Mouse (Mus musculus) hindbrain, embryonic 16.5 days (tissue): ENCODE measurements around the gene Napsa. TPM values are rescaled to one million over a fixed set of nuclear protein-coding genes. Genes with fewer than 3 reads are reported as not detected.

ENCODE experiments used
- ATAC-seq: fragments of 200-750 bp; cut with Nextera tagmentation; 2 replicates; pipeline ENCODE4 v1.8.0; 2017; ENCODE audit warnings: moderate TSS enrichment, moderate library complexity
- H3K27ac ChIP-seq: fragments of 300-500 bp; sonication (generic); 2 replicates; pipeline ENCODE4 v1.5.1; 2014; ENCODE audit warnings: low read depth, mild to moderate bottlenecking, control low read depth, low read length, moderate library complexity
- H3K27me3 ChIP-seq: fragments of 300-500 bp; sonication (generic); replicated peaks from 2 replicates; pipeline ENCODE4 v1.6.1; 2014; ENCODE audit warnings: low read length; ENCODE audit not compliant: control insufficient read depth, insufficient read depth
- H3K36me3 ChIP-seq: fragments of 300-500 bp; sonication (generic); 2 replicates; pipeline ENCODE4 v1.6.1; 2014; ENCODE audit warnings: mild to moderate bottlenecking, low read length, moderate library complexity, mixed read lengths; ENCODE audit not compliant: control insufficient read depth, insufficient read depth
- H3K4me1 ChIP-seq: fragments of 300-500 bp; sonication (generic); 2 replicates; pipeline ENCODE4 v1.6.1; 2014; ENCODE audit warnings: low read depth, low read length; ENCODE audit not compliant: control insufficient read depth, insufficient read depth
- H3K4me2 ChIP-seq: fragments of 300-500 bp; sonication (generic); 2 replicates; pipeline ENCODE4 v1.6.1; 2014; ENCODE audit warnings: mild to moderate bottlenecking, low read length, control low read depth, moderate library complexity
- H3K4me3 ChIP-seq: fragments of 300-500 bp; sonication (generic); 2 replicates; pipeline ENCODE4 v1.5.1; 2014; ENCODE audit warnings: mild to moderate bottlenecking, low read length, control low read depth, moderate library complexity
- H3K9ac ChIP-seq: fragments of 300-500 bp; sonication (generic); 2 replicates; pipeline ENCODE4 v1.6.1; 2014; ENCODE audit warnings: low read depth, mild to moderate bottlenecking, control low read depth, low read length, moderate library complexity
- H3K9me3 ChIP-seq: fragments of 300-500 bp; sonication (generic); 2 replicates; pipeline ENCODE4 v1.6.1; 2014; ENCODE audit warnings: mild to moderate bottlenecking, low read length, moderate library complexity; ENCODE audit not compliant: control insufficient read depth
- WGBS: fragments of 180-500 bp; shearing (Covaris S2); extraction: QIAGEN DNeasy Blood & Tissue Kit; methylation state at CpG from one replicate; pipeline ENCODE4 v1.1.7; 2014; 5-methylcytosine and 5-hydroxymethylcytosine counted together
- polyA plus RNA-seq: library from polyadenylated mRNA; unstranded; fragments of >200 nt; fragmentation: Nextera tagmentation; extraction: Ambion mirVana; gene quantifications from 2 replicates; pipeline ENCODE4 v1.2.1, GENCODE M21; 2015

Gene Napsa
- polyA plus RNA-seq, 1 experiment from 2014 or later, result 1.6 TPM

DNA sequence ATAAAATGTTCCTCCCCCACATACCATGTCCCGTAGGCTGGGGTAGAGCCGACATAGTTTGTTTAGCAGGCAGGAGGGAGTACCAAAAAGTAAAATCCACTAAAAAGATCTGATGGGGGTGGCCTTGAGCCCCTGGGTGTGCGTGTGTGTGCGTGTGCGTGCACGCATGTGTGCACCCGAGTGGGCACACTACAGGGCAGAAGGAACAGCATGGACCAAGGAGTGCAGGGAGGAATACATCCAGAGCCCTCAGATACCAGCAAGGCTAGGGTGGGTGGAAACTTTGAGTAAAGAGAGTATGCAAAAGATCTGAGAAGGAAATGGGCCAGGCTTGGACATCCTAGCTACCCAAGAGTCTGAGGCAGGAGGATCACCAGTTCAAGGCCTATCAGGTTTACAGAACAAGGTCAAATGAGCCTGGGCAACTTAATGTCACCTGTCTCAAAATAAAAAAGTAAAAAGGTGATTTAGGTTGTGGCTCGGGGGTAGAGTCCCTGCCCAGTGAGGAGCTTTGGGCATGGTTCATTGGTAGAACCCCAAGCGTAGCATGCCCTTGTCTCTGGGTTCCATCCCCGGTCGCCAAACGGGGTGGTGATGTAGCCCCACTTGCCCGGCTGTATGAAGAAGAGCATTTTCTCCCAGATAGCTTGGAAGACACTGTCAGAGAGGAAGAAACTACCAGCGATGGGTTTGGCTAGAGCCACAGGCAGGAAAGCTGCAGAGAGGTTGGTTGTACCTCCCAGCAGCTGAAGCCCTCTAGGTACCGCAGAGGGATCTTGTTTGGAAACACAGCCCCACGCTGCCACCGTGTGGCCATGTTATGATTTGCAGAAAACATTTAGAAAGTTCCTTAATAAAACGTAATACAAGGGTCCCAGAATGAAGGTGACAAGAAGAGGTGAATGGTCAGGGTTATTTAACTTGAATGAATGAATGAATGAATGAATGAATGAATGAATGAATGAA is 11.5 kb upstream of the Napsa start:
- Histone ChIP-seq H3K4me1 (peaks cover 2% of the 10 kb centered on the region; the same call in 1 of the 2 replicates), H3K4me3 (no peak overlapping the region), H3K9me3 (no peaks in the 10 kb centered on the region), H3K9ac (no peak overlapping the region), H3K36me3 (no peaks in the 10 kb centered on the region), H3K27me3 (no peaks in the 10 kb centered on the region), H3K27ac (no peak overlapping the region), H3K4me2 (0 out of 2 replicates have a peak overlapping the region, but pooled peaks have one; percentile 13)
- WGBS, result 55% methylated on average over 18 of the region's 18 CpGs
- ATAC-seq, result peak; percentile 82

DNA sequence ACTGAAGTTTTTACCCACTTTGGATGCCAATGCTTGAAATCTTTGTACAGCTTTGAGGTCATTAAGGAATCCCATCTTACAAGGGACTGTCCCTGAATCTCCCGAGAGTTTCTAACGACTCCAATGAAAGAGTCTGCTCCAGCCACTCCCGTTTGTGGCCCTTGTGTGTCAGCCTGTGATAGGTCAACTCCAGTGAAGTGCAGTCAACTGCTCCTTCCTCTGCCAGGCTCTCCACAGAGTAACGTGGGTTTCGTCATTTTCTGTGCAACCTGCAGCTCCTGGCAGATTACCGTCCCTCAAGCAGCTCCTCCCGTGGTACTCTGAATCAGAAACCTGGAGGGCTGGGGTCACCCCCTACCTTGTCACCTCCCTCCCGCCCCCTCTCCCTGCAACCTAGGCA is 8.9 kb upstream of the Napsa start:
- H3K4me2 ChIP-seq, result no peak overlapping the region
- no peak overlapping the region for H3K4me3 ChIP-seq
- 61% methylated on average over 8 of the region's 8 CpGs for WGBS
- no peak overlapping the region for H3K9ac ChIP-seq
- H3K27me3 ChIP-seq, result no peaks in the 10 kb centered on the region
- no peaks in the 10 kb centered on the region for H3K9me3 ChIP-seq
- no peak overlapping the region for H3K27ac ChIP-seq
- no peaks in the 10 kb centered on the region for H3K36me3 ChIP-seq
- H3K4me1 ChIP-seq, result peaks cover 2% of the 10 kb centered on the region; the same call in 1 of the 2 replicates
- ATAC-seq, result no peak

DNA sequence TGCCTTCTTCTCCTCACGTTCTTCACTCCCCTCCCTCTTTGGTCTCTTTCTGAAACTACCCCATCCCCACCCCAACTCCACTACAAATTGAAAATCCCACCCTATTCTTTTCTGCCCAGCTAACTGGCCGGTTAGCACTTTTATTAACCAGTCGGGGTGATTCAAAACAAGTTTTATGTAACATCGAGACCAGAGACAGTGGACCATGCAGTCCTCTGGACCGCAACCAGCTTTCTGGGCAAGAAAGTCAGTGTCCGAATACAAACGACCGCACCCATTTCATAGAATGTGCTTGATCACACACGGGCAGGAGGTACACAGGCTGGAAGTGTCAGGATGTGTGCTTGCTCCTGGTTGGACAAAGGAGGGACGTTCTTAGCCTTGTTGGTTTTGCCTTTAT is 7.7 kb upstream of the Napsa start:
- H3K9me3 ChIP-seq, result no peaks in the 10 kb centered on the region
- no peak overlapping the region for H3K4me3 ChIP-seq
- no peaks in the 10 kb centered on the region for H3K27me3 ChIP-seq
- ATAC-seq, result no peak
- H3K4me1 ChIP-seq, result peaks cover 2% of the 10 kb centered on the region; the same call in 1 of the 2 replicates
- H3K4me2 ChIP-seq, result no peak overlapping the region
- H3K36me3 ChIP-seq, result no peaks in the 10 kb centered on the region
- WGBS, result 86% methylated on average over 10 of the region's 10 CpGs
- H3K27ac ChIP-seq, result no peak overlapping the region
- H3K9ac ChIP-seq, result no peak overlapping the region

DNA sequence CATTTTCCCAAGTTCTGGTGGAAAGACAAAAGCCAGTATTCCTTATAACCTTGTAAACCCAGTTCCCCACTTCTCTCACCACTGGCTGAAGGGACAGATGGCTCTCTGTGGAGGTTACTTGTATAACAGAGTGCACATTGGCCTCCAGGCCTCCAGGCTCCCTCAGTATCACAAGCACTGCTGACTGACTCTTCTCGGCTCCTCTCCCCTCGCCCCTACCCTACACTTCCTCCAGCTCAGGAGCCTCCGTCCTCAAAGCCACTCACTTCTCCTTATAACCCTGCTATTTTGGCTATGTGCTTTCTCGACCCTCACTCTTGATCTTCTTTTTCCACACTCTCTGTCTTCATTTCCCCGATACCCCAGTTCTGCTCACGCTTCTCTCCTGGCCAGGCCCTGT is 6.8 kb upstream of the Napsa start:
- ATAC-seq, result no peak
- no peak overlapping the region for H3K4me2 ChIP-seq
- H3K9me3 ChIP-seq, result no peaks in the 10 kb centered on the region
- H3K4me3 ChIP-seq, result no peak overlapping the region
- H3K27ac ChIP-seq, result no peak overlapping the region
- no peaks in the 10 kb centered on the region for H3K27me3 ChIP-seq
- WGBS, result 79% methylated on average over 6 of the region's 6 CpGs
- H3K36me3 ChIP-seq, result no peaks in the 10 kb centered on the region
- H3K9ac ChIP-seq, result no peak overlapping the region
- peaks cover 2% of the 10 kb centered on the region; the same call in 1 of the 2 replicates for H3K4me1 ChIP-seq

DNA sequence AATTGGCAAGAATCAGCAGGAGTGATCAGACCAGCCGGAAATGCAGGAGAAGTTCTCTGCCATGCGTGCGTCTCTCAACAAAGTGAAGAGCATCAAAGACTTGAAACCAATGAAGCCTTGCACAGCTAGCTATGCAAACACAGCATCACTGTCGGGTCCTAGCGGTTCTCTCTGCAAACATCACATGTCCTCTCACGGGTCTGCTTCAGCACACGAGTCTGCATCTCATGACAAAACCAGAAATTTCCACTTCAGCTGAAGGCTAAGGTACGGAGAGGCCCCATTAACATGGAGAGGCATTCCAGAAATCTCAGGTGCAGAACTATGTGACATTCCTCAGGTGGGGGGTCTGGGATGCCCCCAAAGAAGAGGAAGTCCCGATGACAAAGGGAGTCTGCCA is 3.4 kb upstream of the Napsa start:
- no peak overlapping the region for H3K4me3 ChIP-seq
- no peaks in the 10 kb centered on the region for H3K36me3 ChIP-seq
- H3K4me2 ChIP-seq, result no peak overlapping the region
- H3K9ac ChIP-seq, result no peak overlapping the region
- WGBS, result 80% methylated on average over 9 of the region's 9 CpGs
- H3K9me3 ChIP-seq, result no peaks in the 10 kb centered on the region
- no peak for ATAC-seq
- no peaks in the 10 kb centered on the region for H3K27me3 ChIP-seq
- H3K4me1 ChIP-seq, result no peaks in the 10 kb centered on the region
- no peak overlapping the region for H3K27ac ChIP-seq

DNA sequence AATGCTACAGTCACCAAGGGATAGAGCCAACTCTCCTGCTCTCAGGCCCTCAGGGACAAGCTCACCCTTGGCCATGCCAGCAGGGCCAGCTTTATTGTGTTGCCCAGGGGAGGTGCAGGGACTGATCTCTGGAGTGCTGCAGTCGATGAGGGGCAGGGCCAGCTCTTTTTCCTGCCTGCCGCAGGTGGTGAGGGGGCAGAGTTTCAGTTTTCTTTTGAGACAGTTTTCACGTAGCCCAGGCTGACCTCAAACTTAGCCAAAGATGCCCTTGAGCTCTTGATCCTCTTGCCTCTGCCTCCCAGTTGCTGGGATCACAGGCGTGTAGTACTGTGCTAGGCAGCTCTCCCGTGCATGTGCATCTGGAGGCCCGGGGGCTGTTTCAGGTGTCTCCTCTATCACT is 1.2 kb upstream of the Napsa start:
- WGBS, result 83% methylated on average over 6 of the region's 6 CpGs
- H3K9ac ChIP-seq, result no peak overlapping the region
- H3K27me3 ChIP-seq, result no peaks in the 10 kb centered on the region
- H3K4me2 ChIP-seq, result no peak overlapping the region
- H3K4me3 ChIP-seq, result no peak overlapping the region
- ATAC-seq, result no peak
- H3K27ac ChIP-seq, result no peak overlapping the region
- no peaks in the 10 kb centered on the region for H3K4me1 ChIP-seq
- H3K36me3 ChIP-seq, result no peaks in the 10 kb centered on the region
- no peaks in the 10 kb centered on the region for H3K9me3 ChIP-seq

DNA sequence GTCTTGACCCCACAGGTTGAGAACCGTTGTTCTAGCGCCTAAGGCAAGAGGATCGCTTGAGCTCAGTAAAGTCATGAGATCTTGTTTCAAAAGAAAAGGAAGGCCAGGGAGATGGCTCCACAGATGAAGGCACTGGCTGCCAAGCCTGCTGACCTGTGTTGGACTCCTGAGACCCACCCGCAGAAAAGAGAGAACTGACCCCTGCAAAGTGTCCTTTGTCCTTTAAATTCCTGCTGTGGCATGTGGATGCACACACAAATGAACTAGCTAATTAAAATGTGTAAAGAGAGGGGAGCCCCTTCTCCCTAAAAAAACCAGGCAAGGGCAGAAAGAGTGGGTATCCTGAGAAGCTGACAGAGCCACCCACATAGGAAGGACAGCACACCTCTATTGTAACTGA is 369 bp upstream of the Napsa start:
- no peak for ATAC-seq
- H3K4me3 ChIP-seq, result no peak overlapping the region
- H3K4me2 ChIP-seq, result no peak overlapping the region

DNA sequence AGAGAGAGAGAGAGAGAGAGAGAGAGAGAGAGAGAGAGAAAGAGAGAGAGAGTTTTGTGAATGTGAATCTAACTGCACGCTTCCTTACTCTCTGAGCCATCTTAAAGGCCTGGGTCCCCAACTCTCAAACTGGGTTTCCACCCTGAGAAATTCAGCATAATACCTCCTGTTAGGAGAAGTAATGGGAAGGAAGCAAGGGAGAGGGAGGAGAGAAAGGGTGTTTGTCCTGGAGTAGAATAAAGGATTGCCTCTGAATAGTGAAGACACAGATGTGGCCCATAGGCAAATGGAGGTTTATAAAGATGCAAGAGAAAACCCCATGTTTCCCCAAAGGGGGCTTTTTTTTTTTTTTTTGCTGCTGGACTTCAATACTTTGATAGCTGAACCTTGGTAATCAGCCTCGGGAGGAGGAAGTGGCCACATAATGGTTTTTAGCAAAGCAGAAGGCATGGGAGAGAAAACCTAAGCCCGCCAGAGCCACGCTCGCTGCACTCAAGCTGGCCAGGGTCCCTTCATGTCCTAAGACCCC is 840 bp downstream of the Napsa start:
- Histone ChIP-seq H3K9ac (no peak overlapping the region), H3K4me2 (no peak overlapping the region), H3K9me3 (no peaks in the 10 kb centered on the region), H3K27ac (no peak overlapping the region), H3K36me3 (no peaks in the 10 kb centered on the region), H3K4me3 (no peak overlapping the region), H3K27me3 (no peaks in the 10 kb centered on the region), H3K4me1 (no peaks in the 10 kb centered on the region)
- no peak for ATAC-seq
- 70% methylated on average over 5 of the region's 5 CpGs for WGBS

More for the DNA sequence above, 369 bp upstream of the Napsa start:
- Histone ChIP-seq H3K9me3 (no peaks in the 10 kb centered on the region), H3K36me3 (no peaks in the 10 kb centered on the region), H3K27ac (no peak overlapping the region), H3K4me1 (no peaks in the 10 kb centered on the region), H3K9ac (no peak overlapping the region), H3K27me3 (no peaks in the 10 kb centered on the region)
- WGBS, result 31% methylated on average over 4 of the region's 4 CpGs

DNA sequence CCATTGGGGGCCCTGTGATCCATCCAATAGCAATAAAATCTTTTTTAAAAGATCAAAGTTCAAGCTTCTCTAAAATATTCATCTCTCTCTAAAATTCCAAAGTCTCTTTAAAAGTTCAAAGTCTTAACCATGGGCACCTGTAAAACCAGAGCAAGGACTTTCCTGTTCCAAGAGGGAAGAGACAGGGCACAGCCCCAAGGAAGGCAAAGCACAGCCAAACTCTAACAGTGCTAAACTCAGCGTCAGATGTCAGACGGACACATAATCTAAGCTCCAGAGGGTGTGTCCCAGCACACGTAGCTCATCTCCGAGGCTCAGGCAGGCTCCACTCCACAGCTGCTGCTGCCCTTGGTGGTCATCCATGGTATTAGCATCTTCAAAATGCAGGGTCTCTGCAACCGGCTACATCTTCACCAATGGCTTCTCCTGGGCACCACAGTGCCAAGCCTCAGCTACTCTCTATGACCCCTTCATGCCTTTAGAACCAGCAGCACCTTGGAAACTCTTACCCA is 4.2 kb downstream of the Napsa start:
- no peaks in the 10 kb centered on the region for H3K36me3 ChIP-seq
- H3K4me1 ChIP-seq, result no peaks in the 10 kb centered on the region
- H3K4me2 ChIP-seq, result no peak overlapping the region
- no peaks in the 10 kb centered on the region for H3K27me3 ChIP-seq
- H3K4me3 ChIP-seq, result no peak overlapping the region
- no peak overlapping the region for H3K27ac ChIP-seq
- no peak overlapping the region for H3K9ac ChIP-seq
- peaks cover 7% of the 10 kb centered on the region; the same call in 1 of the 2 replicates for H3K9me3 ChIP-seq
- ATAC-seq, result no peak
- WGBS, result 52% methylated on average over 5 of the region's 5 CpGs
